Mouse (Mus musculus) heart, embryonic 13.5 days (tissue): Measurements from ENCODE around the gene Ccl26. TPM values are rescaled to one million over a fixed set of nuclear protein-coding genes. Genes with fewer than 3 reads are reported as not detected.

Experiments used
- ATAC-seq: fragments of 200-750 bp; cut with Nextera tagmentation; 2 replicates; pipeline ENCODE4 v1.8.0; 2017; ENCODE audit warnings: moderate TSS enrichment; ENCODE audit not compliant: insufficient number of reproducible peaks, low FRiP score, low TSS enrichment; ENCODE audit errors: extremely low read depth
- H3K27ac ChIP-seq: fragments of 300-500 bp; sonication (generic); replicated peaks from 2 replicates; pipeline ENCODE4 v1.5.1; 2015; ENCODE audit warnings: moderate library complexity, mild to moderate bottlenecking, inconsistent platforms
- H3K27me3 ChIP-seq: fragments of 300-500 bp; sonication (generic); replicated peaks from 2 replicates; pipeline ENCODE4 v1.6.1; 2015; ENCODE audit warnings: mild to moderate bottlenecking, inconsistent platforms
- H3K36me3 ChIP-seq: fragments of 300-500 bp; sonication (generic); 2 replicates; pipeline ENCODE4 v1.6.1; 2015; ENCODE audit warnings: mild to moderate bottlenecking, inconsistent platforms
- H3K4me1 ChIP-seq: fragments of 300-500 bp; sonication (generic); 2 replicates; pipeline ENCODE4 v1.6.1; 2015; ENCODE audit warnings: inconsistent platforms
- H3K4me2 ChIP-seq: fragments of 300-500 bp; sonication (generic); 2 replicates; pipeline ENCODE4 v1.6.1; 2015; ENCODE audit warnings: inconsistent platforms, mild to moderate bottlenecking, moderate library complexity
- H3K4me3 ChIP-seq: fragments of 300-500 bp; sonication (generic); 2 replicates; pipeline ENCODE4 v1.5.1; 2015; ENCODE audit warnings: moderate library complexity, mild to moderate bottlenecking, inconsistent platforms
- H3K9ac ChIP-seq: fragments of 300-500 bp; sonication (generic); 2 replicates; pipeline ENCODE4 v1.6.1; 2015; ENCODE audit warnings: inconsistent platforms, mild to moderate bottlenecking, moderate library complexity
- H3K9me3 ChIP-seq: fragments of 300-500 bp; sonication (generic); 2 replicates; pipeline ENCODE4 v1.6.1; 2016; ENCODE audit warnings: inconsistent platforms
- WGBS: fragments of 180-500 bp; shearing (Covaris S2); methylation state at CpG from one replicate; pipeline ENCODE4 v1.1.7; 2015; ENCODE audit warnings: mixed read lengths; 5-methylcytosine and 5-hydroxymethylcytosine counted together
- polyA plus RNA-seq: library from polyadenylated mRNA; unstranded; fragments of >200 nt; fragmentation: Nextera tagmentation; extraction: Ambion mirVana; gene quantifications from 2 replicates; pipeline ENCODE4 v1.2.1, GENCODE M21; 2015

The Ccl26 gene
- polyA plus RNA-seq, 1 experiment from 2014 or later = not detected

GRCm38 (mm10) chr5:135568698-135569097 lies 5.3 kb upstream of the Ccl26 start:
- Histone ChIP-seq H3K9me3 (no peaks in the 10 kb centered on the region), H3K9ac (no peak overlapping the region), H3K27me3 (peaks cover 13% of the 10 kb centered on the region; the same call in 1 of the 2 replicates), H3K27ac (no peak overlapping the region), H3K4me1 (0 out of 2 replicates have a peak, but pooled peaks cover 4% of the 10 kb centered on the region), H3K4me2 (no peak overlapping the region), H3K36me3 (no peaks in the 10 kb centered on the region), H3K4me3 (no peak overlapping the region)
- 63% methylated on average over 6 of the region's 6 CpGs for WGBS
- no peak for ATAC-seq

GRCm38 (mm10) chr5:135567556-135568265 lies 4.3 kb upstream of the Ccl26 start:
- Histone ChIP-seq H3K4me1 (0 out of 2 replicates have a peak, but pooled peaks cover 4% of the 10 kb centered on the region), H3K9me3 (no peaks in the 10 kb centered on the region), H3K4me2 (no peak overlapping the region), H3K36me3 (no peaks in the 10 kb centered on the region), H3K27me3 (peaks cover 13% of the 10 kb centered on the region; the same call in 1 of the 2 replicates), H3K9ac (no peak overlapping the region), H3K27ac (no peak overlapping the region), H3K4me3 (no peak overlapping the region)
- 68% methylated on average over 6 of the region's 6 CpGs for WGBS
- ATAC-seq = no peak

GRCm38 (mm10) chr5:135557671-135558070 lies 5.7 kb downstream of the Ccl26 start:
- H3K4me3 ChIP-seq = no peak overlapping the region
- H3K4me2 ChIP-seq = no peak overlapping the region
- no peaks in the 10 kb centered on the region for H3K27me3 ChIP-seq
- no peaks in the 10 kb centered on the region for H3K36me3 ChIP-seq
- no peaks in the 10 kb centered on the region for H3K9me3 ChIP-seq
- 0 out of 2 replicates have a peak, but pooled peaks cover 3% of the 10 kb centered on the region for H3K4me1 ChIP-seq
- ATAC-seq = no peak
- WGBS = 55% methylated on average over 3 of the region's 3 CpGs
- no peak overlapping the region for H3K27ac ChIP-seq
- no peak overlapping the region for H3K9ac ChIP-seq

- Histone ChIP-seq H3K4me1 (0 out of 2 replicates have a peak, but pooled peaks cover 3% of the 10 kb centered on the region), H3K4me2 (no peak overlapping the region)
Observed at GRCm38 (mm10) chr5:135557051-135557450, 6.3 kb downstream of the Ccl26 start.

GRCm38 (mm10) chr5:135556259-135556658 lies 7.1 kb downstream of the Ccl26 start:
- Histone ChIP-seq H3K4me3 (no peak overlapping the region), H3K27ac (no peak overlapping the region), H3K9ac (no peak overlapping the region), H3K9me3 (no peaks in the 10 kb centered on the region), H3K27me3 (no peaks in the 10 kb centered on the region), H3K4me1 (0 out of 2 replicates have a peak, but pooled peaks cover 3% of the 10 kb centered on the region), H3K4me2 (no peak overlapping the region), H3K36me3 (no peaks in the 10 kb centered on the region)
- 74% methylated on average over 3 of the region's 4 CpGs for WGBS
- ATAC-seq = no peak

More at GRCm38 (mm10) chr5:135557051-135557450, 6.3 kb downstream of the Ccl26 start:
- no peak overlapping the region for H3K27ac ChIP-seq
- no peak for ATAC-seq
- no peak overlapping the region for H3K4me3 ChIP-seq
- H3K36me3 ChIP-seq = no peaks in the 10 kb centered on the region
- H3K9ac ChIP-seq = no peak overlapping the region
- H3K27me3 ChIP-seq = no peaks in the 10 kb centered on the region
- WGBS = 29% methylated on average over 4 of the region's 4 CpGs
- no peaks in the 10 kb centered on the region for H3K9me3 ChIP-seq

GRCm38 (mm10) chr5:135551591-135551990 lies 11.8 kb downstream of the Ccl26 start:
- H3K27ac ChIP-seq = no peak overlapping the region
- no peak for ATAC-seq
- no peak overlapping the region for H3K9ac ChIP-seq
- H3K4me2 ChIP-seq = no peak overlapping the region
- no peak overlapping the region for H3K4me3 ChIP-seq
- no peaks in the 10 kb centered on the region for H3K4me1 ChIP-seq
- 62% methylated on average over 3 of the region's 3 CpGs for WGBS
- H3K36me3 ChIP-seq = no peaks in the 10 kb centered on the region
- H3K9me3 ChIP-seq = no peaks in the 10 kb centered on the region
- 0 out of 2 replicates have a peak, but pooled peaks cover 13% of the 10 kb centered on the region for H3K27me3 ChIP-seq

- no peak overlapping the region for H3K27ac ChIP-seq
- 23% methylated on average over 3 of the region's 3 CpGs for WGBS
- H3K9me3 ChIP-seq = no peaks in the 10 kb centered on the region
- no peak for ATAC-seq
- 0 out of 2 replicates have a peak, but pooled peaks cover 13% of the 10 kb centered on the region for H3K27me3 ChIP-seq
- no peaks in the 10 kb centered on the region for H3K36me3 ChIP-seq
- H3K9ac ChIP-seq = no peak overlapping the region
- no peak overlapping the region for H3K4me2 ChIP-seq
- H3K4me3 ChIP-seq = no peak overlapping the region
- peaks cover under 1% of the 10 kb centered on the region; the same call in 1 of the 2 replicates for H3K4me1 ChIP-seq
Observed at GRCm38 (mm10) chr5:135550910-135551309, 12.5 kb downstream of the Ccl26 start.

GRCm38 (mm10) chr5:135547990-135548389 lies 15.4 kb downstream of the Ccl26 start:
- peaks cover 19% of the 10 kb centered on the region for H3K4me1 ChIP-seq
- no peak overlapping the region for H3K27ac ChIP-seq
- no peak overlapping the region for H3K4me2 ChIP-seq
- no peak overlapping the region for H3K4me3 ChIP-seq
- 0 out of 2 replicates have a peak, but pooled peaks cover 13% of the 10 kb centered on the region for H3K27me3 ChIP-seq
- H3K36me3 ChIP-seq = no peaks in the 10 kb centered on the region
- H3K9ac ChIP-seq = no peak overlapping the region
- WGBS = 86% methylated on average over 2 of the region's 2 CpGs
- no peak for ATAC-seq
- no peaks in the 10 kb centered on the region for H3K9me3 ChIP-seq

- WGBS = under 1% methylated on average over 46 of the region's 46 CpGs
- peak within 1 kb of the TSS; percentile 67 for H3K27ac ChIP-seq
- 0 out of 2 replicates have a peak, but pooled peaks cover 13% of the 10 kb centered on the region for H3K27me3 ChIP-seq
- no peaks in the 10 kb centered on the region for H3K36me3 ChIP-seq
- H3K9me3 ChIP-seq = no peaks in the 10 kb centered on the region
- peak within 1 kb of the TSS; percentile 79 for H3K4me3 ChIP-seq
- peak within 1 kb of the TSS; percentile 86 for H3K9ac ChIP-seq
- H3K4me1 ChIP-seq = peaks cover 19% of the 10 kb centered on the region
- ATAC-seq = peak; percentile 98
- peak within 1 kb of the TSS; percentile 97 for H3K4me2 ChIP-seq
Observed at GRCm38 (mm10) chr5:135544865-135545797, 18.2 kb downstream of the Ccl26 start, which contains the start of gene Hip1. Gene Hip1, minus strand, starts transcription at chr5:135545120.

- Histone ChIP-seq H3K9me3 (no peaks in the 10 kb centered on the region), H3K27me3 (0 out of 2 replicates have a peak, but pooled peaks cover 6% of the 10 kb centered on the region), H3K27ac (peak overlapping the region; percentile 67), H3K36me3 (no peaks in the 10 kb centered on the region), H3K4me3 (peak overlapping the region; percentile 79), H3K4me2 (peak overlapping the region; percentile 97), H3K4me1 (peaks cover 19% of the 10 kb centered on the region), H3K9ac (peak overlapping the region; percentile 86)
- ATAC-seq = no peak
- 3% methylated on average over 15 of the region's 15 CpGs for WGBS
Observed at GRCm38 (mm10) chr5:135544032-135544558, 19.3 kb downstream of the Ccl26 start.

GRCm38 (mm10) chr5:135537794-135538214 lies 25.6 kb downstream of the Ccl26 start:
- Histone ChIP-seq H3K9me3 (no peaks in the 10 kb centered on the region), H3K9ac (no peak overlapping the region), H3K36me3 (0 out of 2 replicates have a peak, but pooled peaks cover 3% of the 10 kb centered on the region), H3K4me3 (no peak overlapping the region), H3K4me1 (peaks cover 11% of the 10 kb centered on the region), H3K4me2 (no peak overlapping the region), H3K27ac (no peak overlapping the region), H3K27me3 (no peaks in the 10 kb centered on the region)
- no peak for ATAC-seq
- 72% methylated on average over 10 of the region's 10 CpGs for WGBS
